Mouse (Mus musculus): ENCODE measurements around the gene Mpped2. TPM values are rescaled to one million over a fixed set of nuclear protein-coding genes. Genes with fewer than 3 reads are reported as not detected.

Mpped2 gene
- total and polyA plus RNA-seq, 2 experiments from 2014 or later: 39.1 to 80.0 TPM

DNA sequence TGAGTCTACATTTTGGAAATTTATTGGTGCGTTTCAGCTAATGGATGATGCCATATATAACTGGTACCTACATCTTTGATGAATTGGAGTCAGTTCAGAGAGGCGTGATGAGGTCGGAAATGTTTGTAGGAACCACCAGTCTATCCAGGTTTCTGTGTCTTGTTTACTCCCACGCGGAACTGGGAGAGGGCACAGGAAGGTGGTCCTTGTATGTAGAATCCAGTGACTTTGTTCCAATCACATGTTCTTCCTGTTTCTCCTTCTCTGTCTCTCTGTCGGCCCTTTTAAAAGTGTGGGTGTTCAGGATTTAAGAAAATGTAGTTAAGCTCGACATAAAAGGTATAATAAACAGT, 23.3 kb downstream of the Mpped2 start:
- no peak overlapping the region for H3K27ac ChIP-seq
- no peak for ATAC-seq
- WGBS: 54% methylated on average over 7 of the region's 7 CpGs
- H3K4me1 ChIP-seq (ENCODE audit: insufficient read depth, low read length): 0 out of 2 replicates have a peak, but pooled peaks cover 5% of the 10 kb centered on the region
- no peak for DNase-seq (ENCODE audit: low spot score)
- peak overlapping the region; percentile 27 for H3K4me2 ChIP-seq (ENCODE audit: low read depth, low read length)
- no peak for TF ChIP-seq CTCF (IDR thresholded peaks at IDR 0.05; ENCODE audit: low read depth)
- H3K9ac ChIP-seq (replicated peaks; ENCODE audit: low read length): no peak overlapping the region
- no peak overlapping the region for H3K4me3 ChIP-seq (ENCODE audit: low read length)
- H3K36me3 ChIP-seq (ENCODE audit: insufficient read depth, low read length): no peaks in the 10 kb centered on the region
- no peaks in the 10 kb centered on the region for H3K9me3 ChIP-seq (ENCODE audit: low read length)
- H3K27me3 ChIP-seq (ENCODE audit: insufficient read depth, low read length): no peaks in the 10 kb centered on the region

DNA sequence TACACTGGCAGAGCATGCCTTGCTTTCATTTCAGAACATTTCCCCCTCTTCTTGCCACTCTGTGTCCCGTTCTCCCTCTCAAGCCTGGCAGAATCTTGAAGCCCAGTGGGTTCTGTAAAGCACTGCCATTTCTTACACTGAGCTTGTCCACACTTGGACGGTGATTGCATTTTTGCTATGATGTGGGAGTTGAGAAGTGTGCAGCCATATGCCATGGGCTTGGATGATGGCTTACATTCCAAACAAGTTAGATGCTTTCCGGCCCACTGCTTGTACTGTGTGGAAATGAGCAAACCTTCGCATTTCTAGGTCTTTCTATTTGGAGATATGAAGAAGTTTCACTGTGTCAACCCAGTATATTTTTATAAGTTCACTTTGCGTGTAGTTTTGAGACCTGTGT, 25.8 kb downstream of the Mpped2 start:
- no peaks in the 10 kb centered on the region for H3K9me3 ChIP-seq (ENCODE audit: low read length)
- no peak overlapping the region for H3K9ac ChIP-seq (replicated peaks; ENCODE audit: low read length)
- ATAC-seq (no peak), DNase-seq (ENCODE audit: low spot score) (no peak)
- no peak overlapping the region for H3K27ac ChIP-seq
- 0 out of 2 replicates have a peak, but pooled peaks cover 5% of the 10 kb centered on the region for H3K4me1 ChIP-seq (ENCODE audit: insufficient read depth, low read length)
- no peaks in the 10 kb centered on the region for H3K27me3 ChIP-seq (ENCODE audit: insufficient read depth, low read length)
- H3K4me2 ChIP-seq (ENCODE audit: low read depth, low read length): no peak overlapping the region
- H3K36me3 ChIP-seq (ENCODE audit: insufficient read depth, low read length): no peaks in the 10 kb centered on the region
- 82% methylated on average over 5 of the region's 5 CpGs for WGBS
- no peak overlapping the region for H3K4me3 ChIP-seq (ENCODE audit: low read length)
- TF ChIP-seq CTCF (IDR thresholded peaks at IDR 0.05; ENCODE audit: low read depth): no peak

DNA sequence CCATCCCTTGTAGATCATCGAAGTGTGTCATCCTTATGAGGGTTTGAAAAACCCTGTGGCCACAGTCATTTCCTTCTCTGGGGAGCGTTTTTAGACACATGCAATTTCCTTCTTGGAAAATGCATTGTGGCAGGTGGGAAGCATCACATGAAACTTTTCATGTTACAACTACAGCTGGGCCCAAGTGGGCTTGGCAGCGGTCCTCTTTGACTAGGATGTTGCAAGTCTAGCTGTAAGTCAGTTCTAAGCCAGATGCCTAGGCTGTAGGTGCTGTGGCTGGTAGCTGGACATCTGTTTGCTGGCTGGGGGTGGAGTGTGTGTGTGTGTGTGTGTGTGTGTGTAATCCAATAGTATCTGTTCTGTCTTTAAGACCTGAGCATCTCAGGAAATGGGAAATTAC, 26.4 kb downstream of the Mpped2 start:
- DNase-seq (ENCODE audit: low spot score) (no peak), ATAC-seq (no peak)
- Histone ChIP-seq H3K9me3 (ENCODE audit: low read length) (no peaks in the 10 kb centered on the region), H3K9ac (replicated peaks; ENCODE audit: low read length) (no peak overlapping the region), H3K4me3 (ENCODE audit: low read length) (no peak overlapping the region), H3K27me3 (ENCODE audit: insufficient read depth, low read length) (no peaks in the 10 kb centered on the region), H3K4me2 (ENCODE audit: low read depth, low read length) (no peak overlapping the region), H3K4me1 (ENCODE audit: insufficient read depth, low read length) (0 out of 2 replicates have a peak, but pooled peaks cover 5% of the 10 kb centered on the region), H3K36me3 (ENCODE audit: insufficient read depth, low read length) (no peaks in the 10 kb centered on the region), H3K27ac (no peak overlapping the region)
- no peak for TF ChIP-seq CTCF (IDR thresholded peaks at IDR 0.05; ENCODE audit: low read depth)
- WGBS: 80% methylated on average over 3 of the region's 3 CpGs

DNA sequence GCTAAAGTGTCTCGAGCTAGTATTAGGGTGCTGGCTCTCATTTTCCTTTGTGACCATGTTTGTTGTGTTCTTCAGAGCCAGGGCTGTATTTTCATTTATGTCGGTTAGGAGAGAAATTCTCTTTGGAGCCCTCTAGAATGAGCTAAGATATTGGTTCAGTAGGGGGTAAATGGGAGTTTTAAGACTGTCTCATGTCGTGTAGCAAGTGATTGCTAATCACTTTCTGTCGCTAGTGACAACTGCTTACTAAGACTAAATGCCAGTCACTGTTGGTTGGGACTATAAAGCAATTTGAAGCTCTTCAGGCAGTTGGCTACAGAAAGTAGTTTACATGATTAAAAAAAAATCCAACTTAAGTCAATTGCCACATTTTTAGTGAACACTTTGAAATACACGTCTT, 27.6 kb downstream of the Mpped2 start:
- TF ChIP-seq CTCF (IDR thresholded peaks at IDR 0.05; ENCODE audit: low read depth): no peak
- no peaks in the 10 kb centered on the region for H3K27me3 ChIP-seq (ENCODE audit: insufficient read depth, low read length)
- no peak overlapping the region for H3K27ac ChIP-seq
- DNase-seq (ENCODE audit: low spot score) (no peak), ATAC-seq (no peak)
- no peaks in the 10 kb centered on the region for H3K9me3 ChIP-seq (ENCODE audit: low read length)
- H3K4me3 ChIP-seq (ENCODE audit: low read length): no peak overlapping the region
- 0 out of 2 replicates have a peak, but pooled peaks cover 5% of the 10 kb centered on the region for H3K4me1 ChIP-seq (ENCODE audit: insufficient read depth, low read length)
- WGBS: 40% methylated on average over 5 of the region's 5 CpGs
- H3K4me2 ChIP-seq (ENCODE audit: low read depth, low read length): no peak overlapping the region
- no peaks in the 10 kb centered on the region for H3K36me3 ChIP-seq (ENCODE audit: insufficient read depth, low read length)
- H3K9ac ChIP-seq (replicated peaks; ENCODE audit: low read length): no peak overlapping the region

DNA sequence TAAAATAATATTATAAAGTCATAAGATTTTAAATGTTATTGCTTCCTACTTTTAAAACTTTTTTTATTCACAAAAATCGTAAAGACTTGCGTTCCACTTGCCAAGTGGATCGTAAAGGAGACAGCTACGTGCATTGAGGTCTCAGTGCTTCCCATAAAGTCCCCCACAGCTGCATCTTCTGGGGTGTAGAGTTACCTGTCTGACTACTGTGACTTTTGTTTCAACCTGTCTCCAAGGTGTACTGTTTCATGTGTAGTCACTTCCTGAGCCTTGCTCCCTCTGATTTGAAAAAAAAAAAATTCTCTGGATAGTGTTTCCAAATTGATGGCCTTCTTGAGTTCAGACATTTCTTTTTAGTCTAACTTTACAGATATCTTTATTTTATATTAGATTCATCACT, 29.0 kb downstream of the Mpped2 start:
- H3K27ac ChIP-seq: no peak overlapping the region
- H3K27me3 ChIP-seq (ENCODE audit: insufficient read depth, low read length): no peaks in the 10 kb centered on the region
- no peak for ATAC-seq
- DNase-seq (ENCODE audit: low spot score): no peak
- no peak overlapping the region for H3K9ac ChIP-seq (replicated peaks; ENCODE audit: low read length)
- H3K4me2 ChIP-seq (ENCODE audit: low read depth, low read length): no peak overlapping the region
- no peak for TF ChIP-seq CTCF (IDR thresholded peaks at IDR 0.05; ENCODE audit: low read depth)
- no peaks in the 10 kb centered on the region for H3K4me1 ChIP-seq (ENCODE audit: insufficient read depth, low read length)
- no peaks in the 10 kb centered on the region for H3K36me3 ChIP-seq (ENCODE audit: insufficient read depth, low read length)
- H3K9me3 ChIP-seq (ENCODE audit: low read length): no peaks in the 10 kb centered on the region
- no peak overlapping the region for H3K4me3 ChIP-seq (ENCODE audit: low read length)
- WGBS: 88% methylated on average over 4 of the region's 4 CpGs

DNA sequence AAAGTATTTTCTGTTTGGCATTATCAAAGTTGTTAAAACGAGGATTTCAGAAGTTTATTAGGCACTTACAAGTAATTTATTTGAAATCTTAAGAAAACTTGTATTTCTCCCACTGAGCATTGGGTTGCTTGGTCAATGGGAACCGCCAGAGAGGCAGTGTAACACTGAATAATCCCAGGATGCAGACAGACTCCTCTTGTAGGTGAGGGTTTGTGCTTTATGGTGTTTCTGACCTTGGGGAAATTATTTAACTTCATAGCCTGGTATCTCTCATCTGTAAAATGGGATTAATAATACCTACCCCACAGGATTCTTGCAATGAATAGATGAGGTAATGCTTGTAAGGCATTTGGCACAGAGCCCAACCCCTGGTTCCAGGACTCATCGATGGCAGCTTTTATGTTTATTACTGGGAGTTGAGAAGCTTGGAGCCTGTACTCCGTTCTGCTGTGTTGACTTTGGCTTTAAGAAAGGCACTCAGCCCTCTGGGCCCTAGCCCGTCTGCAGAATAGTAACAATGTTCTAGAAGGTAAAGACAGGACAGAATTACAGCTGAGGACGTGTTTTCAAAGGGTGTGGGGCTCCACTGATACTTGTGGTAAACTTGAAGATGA, 37.0 kb downstream of the Mpped2 start:
- WGBS: 58% methylated on average over 6 of the region's 6 CpGs
- Histone ChIP-seq H3K9me3 (ENCODE audit: low read length) (no peaks in the 10 kb centered on the region), H3K27me3 (ENCODE audit: insufficient read depth, low read length) (no peaks in the 10 kb centered on the region), H3K4me2 (ENCODE audit: low read depth, low read length) (no peak overlapping the region), H3K9ac (replicated peaks; ENCODE audit: low read length) (no peak overlapping the region), H3K36me3 (ENCODE audit: insufficient read depth, low read length) (no peaks in the 10 kb centered on the region), H3K4me3 (ENCODE audit: low read length) (no peak overlapping the region), H3K4me1 (ENCODE audit: insufficient read depth, low read length) (no peaks in the 10 kb centered on the region), H3K27ac (no peak overlapping the region)
- ATAC-seq (peak; percentile 11; the same call in 1 of the 2 replicates), DNase-seq (ENCODE audit: low spot score) (no peak)
- no peak for TF ChIP-seq CTCF (IDR thresholded peaks at IDR 0.05; ENCODE audit: low read depth)

DNA sequence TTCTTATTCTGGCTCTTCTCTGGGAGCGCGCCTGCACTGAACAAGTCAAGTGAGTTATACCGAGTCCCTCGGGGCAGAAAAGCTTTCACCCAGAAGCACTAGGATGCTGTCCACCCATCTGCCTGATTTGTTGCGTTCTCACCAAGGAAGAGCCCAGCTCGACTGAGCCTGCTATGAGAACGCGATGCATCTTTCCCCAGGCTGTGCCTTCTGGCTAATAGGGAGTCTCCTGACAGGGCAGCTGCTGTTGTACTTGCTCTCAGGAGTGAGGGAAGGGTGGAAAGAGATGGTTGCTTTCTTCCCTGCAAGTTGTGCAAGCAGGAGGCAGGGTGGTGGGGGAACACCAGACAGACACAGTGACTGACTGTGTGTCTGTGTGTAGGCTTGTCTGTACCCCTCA, 37.5 kb downstream of the Mpped2 start:
- Histone ChIP-seq H3K4me3 (ENCODE audit: low read length) (no peak overlapping the region), H3K4me1 (ENCODE audit: insufficient read depth, low read length) (no peaks in the 10 kb centered on the region), H3K4me2 (ENCODE audit: low read depth, low read length) (no peak overlapping the region), H3K9ac (replicated peaks; ENCODE audit: low read length) (no peak overlapping the region), H3K36me3 (ENCODE audit: insufficient read depth, low read length) (no peaks in the 10 kb centered on the region), H3K27me3 (ENCODE audit: insufficient read depth, low read length) (no peaks in the 10 kb centered on the region), H3K9me3 (ENCODE audit: low read length) (no peaks in the 10 kb centered on the region), H3K27ac (no peak overlapping the region)
- TF ChIP-seq CTCF (IDR thresholded peaks at IDR 0.05; ENCODE audit: low read depth): no peak
- 58% methylated on average over 8 of the region's 8 CpGs for WGBS
- ATAC-seq (peak; percentile 42; the same call in 1 of the 2 replicates), DNase-seq (ENCODE audit: low spot score) (no peak)

All from hindbrain, postnatal 0 days (tissue).